Mouse (Mus musculus) WW6 (cell line): ENCODE data around the gene Ints7.

ENCODE experiments used
- DNase-seq: peaks from one replicate; pipeline ENCODE4 v3.0.0-alpha.2; 2013; ENCODE audit warnings: low read depth, low spot score

Gene Ints7

GRCm38 (mm10) chr1:191629170-191629636, 53.8 kb downstream of the Ints7 start:
- DNase-seq: no peak

- no peak for DNase-seq
Observed at GRCm38 (mm10) chr1:191632511-191633095, 57.2 kb downstream of the Ints7 start.

- DNase-seq: no peak
Observed at GRCm38 (mm10) chr1:191634116-191634515, 58.7 kb downstream of the Ints7 start.

- no peak for DNase-seq
Observed at GRCm38 (mm10) chr1:191638404-191638803, 63.0 kb downstream of the Ints7 start.

GRCm38 (mm10) chr1:191639200-191639807, 63.9 kb downstream of the Ints7 start:
- DNase-seq: no peak

GRCm38 (mm10) chr1:191640146-191640545, 64.7 kb downstream of the Ints7 start:
- no peak for DNase-seq

GRCm38 (mm10) chr1:191640848-191641247, 65.4 kb downstream of the Ints7 start:
- DNase-seq: no peak

GRCm38 (mm10) chr1:191641438-191641837, 66.0 kb downstream of the Ints7 start:
- DNase-seq: no peak

GRCm38 (mm10) chr1:191642903-191643302, 67.5 kb downstream of the Ints7 start:
- DNase-seq: no peak

- DNase-seq: no peak
Observed at GRCm38 (mm10) chr1:191645921-191646320, 70.5 kb downstream of the Ints7 start.

- no peak for DNase-seq
Observed at GRCm38 (mm10) chr1:191647590-191647989, 72.2 kb downstream of the Ints7 start.

GRCm38 (mm10) chr1:191659441-191659840, 84.0 kb downstream of the Ints7 start:
- no peak for DNase-seq

GRCm38 (mm10) chr1:191661019-191661796, 85.8 kb downstream of the Ints7 start:
- peak; percentile 11 for DNase-seq

GRCm38 (mm10) chr1:191662178-191662898, 86.9 kb downstream of the Ints7 start:
- DNase-seq: no peak

GRCm38 (mm10) chr1:191662899-191663500, 87.6 kb downstream of the Ints7 start:
- DNase-seq: no peak

- DNase-seq: no peak
Observed at GRCm38 (mm10) chr1:191663603-191664002, 88.2 kb downstream of the Ints7 start.

- peak; percentile 14 for DNase-seq
Observed at GRCm38 (mm10) chr1:191666351-191666750, 90.9 kb downstream of the Ints7 start.

- no peak for DNase-seq
Observed at GRCm38 (mm10) chr1:191668030-191668429, 92.6 kb downstream of the Ints7 start.
